Mouse (Mus musculus) limb, embryonic 12.5 days (tissue): ENCODE data around the gene Dcdc2a. TPM values are rescaled to one million over a fixed set of nuclear protein-coding genes. Genes with fewer than 3 reads are reported as not detected.
A peak's percentile ranks its signal among the peaks of the same experiment; 100 is the strongest.

Source experiments
- ATAC-seq: fragments of 200-750 bp; cut with Nextera tagmentation; 2 replicates; pipeline ENCODE4 v1.8.0; 2017; ENCODE audit warnings: low read depth, moderate TSS enrichment; ENCODE audit not compliant: insufficient number of reproducible peaks, insufficient read depth, low FRiP score, low TSS enrichment
- H3K27ac ChIP-seq: fragments of 300-500 bp; sonication (generic); 2 replicates; pipeline ENCODE4 v1.5.1; 2016; ENCODE audit warnings: mild to moderate bottlenecking, moderate library complexity
- H3K27me3 ChIP-seq: fragments of 300-500 bp; sonication (generic); 2 replicates; pipeline ENCODE4 v1.6.1; 2016; ENCODE audit warnings: mild to moderate bottlenecking, moderate library complexity
- H3K36me3 ChIP-seq: fragments of 300-500 bp; sonication (generic); 2 replicates; pipeline ENCODE4 v1.6.1; 2016; ENCODE audit warnings: mild to moderate bottlenecking, moderate library complexity
- H3K4me1 ChIP-seq: fragments of 300-500 bp; sonication (generic); replicated peaks from 2 replicates; pipeline ENCODE4 v1.6.1; 2016
- H3K4me2 ChIP-seq: fragments of 300-500 bp; sonication (generic); 2 replicates; pipeline ENCODE4 v1.6.1; 2016; ENCODE audit warnings: mild to moderate bottlenecking, moderate library complexity
- H3K4me3 ChIP-seq: fragments of 300-500 bp; sonication (generic); replicated peaks from 2 replicates; pipeline ENCODE4 v1.5.1; 2016; ENCODE audit warnings: mild to moderate bottlenecking
- H3K9ac ChIP-seq: fragments of 300-500 bp; sonication (generic); replicated peaks from 2 replicates; pipeline ENCODE4 v1.6.1; 2016; ENCODE audit warnings: mild to moderate bottlenecking, moderate library complexity
- H3K9me3 ChIP-seq: fragments of 300-500 bp; sonication (generic); 2 replicates; pipeline ENCODE4 v1.6.1; 2016; ENCODE audit warnings: mild to moderate bottlenecking, moderate library complexity
- WGBS: fragments of 180-500 bp; shearing (Covaris S2); methylation state at CpG from one replicate; pipeline ENCODE4 v1.1.7; 2016; 5-methylcytosine and 5-hydroxymethylcytosine counted together
- polyA plus RNA-seq: library from polyadenylated mRNA; unstranded; fragments of >200 nt; fragmentation: Nextera tagmentation; extraction: Ambion mirVana; gene quantifications from 2 replicates; pipeline ENCODE4 v1.2.1, GENCODE M21; 2016

Gene Dcdc2a
- polyA plus RNA-seq, result 1.4 and 2.1 TPM in 2 replicates

DNA sequence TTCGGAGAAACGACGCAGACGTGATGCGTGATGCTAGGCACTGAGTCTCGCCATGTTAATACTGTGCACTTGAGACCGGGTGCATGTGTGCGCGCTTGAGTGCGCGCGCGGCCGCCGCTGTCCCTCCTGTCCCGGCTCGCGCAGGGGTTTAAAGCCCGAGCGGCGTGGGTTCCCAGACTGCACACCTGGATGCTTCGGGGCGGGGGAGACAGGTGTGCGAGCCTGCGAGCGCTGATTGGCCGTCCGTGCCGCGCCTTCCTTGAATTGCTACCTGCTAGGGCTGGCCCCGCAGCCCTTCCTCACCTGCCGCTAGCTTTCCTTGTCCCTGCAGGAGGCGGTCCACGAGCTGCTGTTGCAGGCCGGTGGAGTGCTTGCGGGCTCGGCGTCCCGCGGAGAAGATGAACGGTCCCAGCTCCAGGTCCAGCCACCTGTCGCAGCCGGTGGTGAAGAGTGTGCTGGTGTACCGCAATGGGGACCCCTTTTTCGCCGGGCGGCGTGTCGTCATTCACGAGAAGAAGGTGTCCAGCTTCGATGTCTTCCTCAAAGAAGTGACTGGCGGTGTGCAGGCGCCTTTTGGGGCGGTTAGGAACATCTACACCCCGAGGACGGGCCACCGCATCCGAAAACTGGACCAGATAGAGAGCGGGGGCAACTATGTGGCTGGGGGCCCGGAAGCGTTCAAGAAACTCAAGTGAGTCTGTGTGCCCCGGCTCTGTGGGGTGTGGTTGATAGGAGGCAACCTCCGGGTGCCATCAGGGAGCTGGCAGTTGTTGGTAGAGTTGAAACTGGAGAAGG, at the start of gene Dcdc2a:
TSS of gene Dcdc2a (plus strand) at position 132 of the 795 bp plus-strand sequence.
- peak within 1 kb of the TSS; percentile 40 for H3K9ac ChIP-seq
- ATAC-seq, result peak; percentile 60; the same call in 1 of the 2 replicates
- peak within 1 kb of the TSS; percentile 54 for H3K4me3 ChIP-seq
- 3% methylated on average over 63 of the region's 63 CpGs for WGBS
- H3K27ac ChIP-seq, result no peak within 1 kb of the TSS
- H3K4me2 ChIP-seq, result peak within 1 kb of the TSS; percentile 92
- peaks cover 7% of the 10 kb centered on the region; the same call in 1 of the 2 replicates for H3K9me3 ChIP-seq
- H3K36me3 ChIP-seq, result no peaks in the 10 kb centered on the region
- H3K27me3 ChIP-seq, result peaks cover 52% of the 10 kb centered on the region
- H3K4me1 ChIP-seq, result peaks cover 14% of the 10 kb centered on the region

DNA sequence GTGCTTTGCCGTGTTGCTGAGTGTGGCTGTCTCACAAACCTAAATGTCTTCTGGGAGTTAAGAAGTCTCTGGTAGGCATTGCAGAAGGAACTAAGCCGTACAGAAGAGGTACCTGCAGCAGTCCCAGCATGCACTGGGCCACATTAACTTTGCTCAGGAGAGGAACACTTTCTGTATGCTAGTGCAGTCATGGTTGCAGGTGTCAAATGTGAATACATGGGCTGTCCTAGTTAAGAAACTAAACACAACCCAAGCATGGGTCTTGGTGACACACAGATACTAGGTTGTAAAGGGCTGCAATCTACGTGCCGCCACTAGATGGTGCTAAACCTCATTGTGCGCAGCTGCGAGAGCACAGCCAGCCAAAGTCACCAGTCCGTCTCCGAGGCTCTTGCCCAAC, 48.7 kb upstream of the Dcdc2a start:
- no peak for ATAC-seq
- WGBS, result 90% methylated on average over 8 of the region's 8 CpGs
- H3K4me2 ChIP-seq, result no peak overlapping the region

DNA sequence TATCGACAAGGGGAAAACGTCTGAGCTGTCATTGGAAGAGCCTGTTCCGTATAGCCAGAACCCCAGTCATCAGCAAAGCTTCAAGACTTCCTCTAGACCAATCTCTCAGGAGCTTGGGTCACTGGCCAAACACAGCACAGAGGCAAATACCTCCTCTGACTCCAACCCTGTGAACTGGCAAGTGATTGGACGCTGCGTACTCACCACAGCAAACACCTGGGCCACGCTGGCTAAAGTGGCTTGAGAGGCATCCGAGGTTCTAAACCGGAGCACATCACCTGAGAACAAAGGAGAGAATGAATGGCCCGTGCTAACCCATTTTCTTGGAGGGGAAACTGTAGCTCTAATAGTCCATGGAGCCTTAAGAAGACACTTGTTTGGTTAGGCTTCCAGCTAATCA, 37.5 kb upstream of the Dcdc2a start:
- no peaks in the 10 kb centered on the region for H3K9me3 ChIP-seq
- H3K4me2 ChIP-seq, result 0 out of 2 replicates have a peak overlapping the region, but pooled peaks have one; percentile 89
- no peak overlapping the region for H3K4me3 ChIP-seq
- ATAC-seq, result no peak
- no peak overlapping the region for H3K27ac ChIP-seq
- WGBS, result 92% methylated on average over 9 of the region's 9 CpGs
- H3K9ac ChIP-seq, result no peak overlapping the region
- H3K36me3 ChIP-seq, result peaks cover 10% of the 10 kb centered on the region; the same call in 1 of the 2 replicates
- H3K4me1 ChIP-seq, result peaks cover 13% of the 10 kb centered on the region
- no peaks in the 10 kb centered on the region for H3K27me3 ChIP-seq

More for the DNA sequence above, 48.7 kb upstream of the Dcdc2a start:
- Histone ChIP-seq H3K36me3 (peaks cover 42% of the 10 kb centered on the region), H3K27me3 (no peaks in the 10 kb centered on the region), H3K9me3 (peaks cover 5% of the 10 kb centered on the region; the same call in 1 of the 2 replicates), H3K9ac (no peak overlapping the region), H3K4me3 (no peak overlapping the region), H3K27ac (no peak overlapping the region), H3K4me1 (no peaks in the 10 kb centered on the region)

DNA sequence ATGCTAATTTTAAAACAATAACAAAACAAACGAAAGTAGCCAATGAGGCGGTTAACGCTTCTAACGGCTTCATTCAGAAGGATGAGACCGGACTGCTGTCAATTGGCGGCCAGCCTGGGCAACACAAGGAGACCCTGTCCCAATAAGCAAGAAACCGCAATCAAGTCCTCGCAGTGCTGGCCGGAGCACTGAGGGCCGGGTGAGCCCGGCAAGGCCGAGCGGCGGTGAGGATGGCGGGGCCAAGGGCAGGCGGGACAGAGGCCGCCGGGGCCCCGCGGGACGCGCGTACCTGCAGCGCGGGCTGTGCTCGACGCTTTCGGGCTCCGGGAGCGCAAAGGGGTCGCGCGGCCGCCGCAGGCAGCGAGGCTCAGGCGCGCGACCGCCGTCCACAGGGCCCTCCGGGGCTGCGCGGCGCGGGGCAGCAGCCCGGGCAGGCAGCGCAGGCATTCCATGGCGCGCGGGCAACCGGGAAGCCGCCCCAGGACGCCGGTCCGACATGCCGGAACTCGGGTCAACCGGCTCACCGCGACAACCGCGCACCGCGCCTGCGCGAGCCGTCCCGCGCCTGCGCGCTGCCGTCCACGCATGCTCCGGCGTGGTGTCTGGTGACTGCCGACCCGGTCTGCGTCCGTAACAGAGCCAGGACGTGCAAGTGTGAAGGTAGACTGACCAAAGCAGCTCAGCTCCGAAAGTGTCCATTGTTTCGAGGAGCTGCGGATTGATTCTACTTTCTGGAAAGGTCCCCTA, 35.8 kb upstream of the Dcdc2a start, which contains the start of gene Mrs2:
TSS of gene Mrs2 (minus strand) at position 587 of the 747 bp plus-strand sequence.
- 0 out of 2 replicates have a peak within 1 kb of the TSS, but pooled peaks have one; percentile 45 for H3K27ac ChIP-seq
- H3K4me1 ChIP-seq, result peaks cover 13% of the 10 kb centered on the region
- H3K4me3 ChIP-seq, result peak within 1 kb of the TSS; percentile 95
- H3K4me2 ChIP-seq, result peak within 1 kb of the TSS; percentile 89
- WGBS, result under 1% methylated on average over 83 of the region's 84 CpGs
- no peaks in the 10 kb centered on the region for H3K27me3 ChIP-seq
- H3K9ac ChIP-seq, result peak within 1 kb of the TSS; percentile 91
- H3K36me3 ChIP-seq, result peaks cover 10% of the 10 kb centered on the region; the same call in 1 of the 2 replicates
- peak; percentile 86 for ATAC-seq
- no peaks in the 10 kb centered on the region for H3K9me3 ChIP-seq

DNA sequence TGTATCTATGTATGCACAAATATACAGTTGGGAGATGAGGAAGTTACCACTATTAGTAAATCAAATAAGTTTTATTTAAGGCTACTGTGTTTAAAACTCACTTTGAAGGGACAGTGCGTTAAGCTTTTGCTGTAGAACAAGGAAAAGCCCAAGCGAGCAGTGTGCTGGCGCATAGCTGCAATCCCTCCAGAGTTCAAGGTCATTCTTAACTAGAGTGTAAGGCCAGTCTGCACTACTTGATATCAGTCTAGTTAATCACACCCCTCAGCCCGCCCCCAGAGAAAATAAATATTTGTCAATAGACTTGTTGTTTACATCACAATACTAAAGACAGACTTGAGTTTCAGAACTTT, 35.3 kb upstream of the Dcdc2a start:
- peaks cover 10% of the 10 kb centered on the region; the same call in 1 of the 2 replicates for H3K36me3 ChIP-seq
- H3K9me3 ChIP-seq, result no peaks in the 10 kb centered on the region
- H3K27me3 ChIP-seq, result no peaks in the 10 kb centered on the region
- H3K27ac ChIP-seq, result 0 out of 2 replicates have a peak overlapping the region, but pooled peaks have one; percentile 45
- H3K4me3 ChIP-seq, result peak overlapping the region; percentile 95
- 58% methylated on average over 4 of the region's 4 CpGs for WGBS
- ATAC-seq, result no peak
- peak overlapping the region; percentile 89 for H3K4me2 ChIP-seq
- H3K9ac ChIP-seq, result peak overlapping the region; percentile 91
- H3K4me1 ChIP-seq, result peaks cover 13% of the 10 kb centered on the region

DNA sequence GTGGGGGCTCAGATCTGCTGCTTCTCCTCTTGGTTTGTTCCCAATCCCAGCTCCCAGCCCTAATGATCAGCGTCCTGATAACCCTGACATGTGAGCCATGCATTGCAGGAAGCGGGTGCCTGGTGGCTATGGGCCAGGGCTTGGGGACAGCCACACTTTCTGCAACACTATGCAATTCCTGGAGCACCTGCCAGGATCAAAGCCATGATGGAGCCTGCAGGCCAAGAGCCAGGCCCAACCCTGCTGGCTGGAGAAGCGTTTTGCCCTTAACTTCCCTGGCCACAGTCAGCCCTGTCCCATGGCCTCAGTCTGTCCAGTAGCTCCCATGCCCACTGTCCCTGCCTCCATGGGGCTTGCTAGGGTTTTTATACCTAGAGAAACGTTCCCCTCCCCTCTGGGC, 33.4 kb upstream of the Dcdc2a start:
- Histone ChIP-seq H3K4me3 (no peak overlapping the region), H3K4me2 (no peak overlapping the region), H3K9ac (no peak overlapping the region), H3K4me1 (peaks cover 13% of the 10 kb centered on the region), H3K9me3 (no peaks in the 10 kb centered on the region), H3K27me3 (no peaks in the 10 kb centered on the region), H3K36me3 (no peaks in the 10 kb centered on the region), H3K27ac (no peak overlapping the region)
- 80% methylated on average over 4 of the region's 4 CpGs for WGBS
- no peak for ATAC-seq

DNA sequence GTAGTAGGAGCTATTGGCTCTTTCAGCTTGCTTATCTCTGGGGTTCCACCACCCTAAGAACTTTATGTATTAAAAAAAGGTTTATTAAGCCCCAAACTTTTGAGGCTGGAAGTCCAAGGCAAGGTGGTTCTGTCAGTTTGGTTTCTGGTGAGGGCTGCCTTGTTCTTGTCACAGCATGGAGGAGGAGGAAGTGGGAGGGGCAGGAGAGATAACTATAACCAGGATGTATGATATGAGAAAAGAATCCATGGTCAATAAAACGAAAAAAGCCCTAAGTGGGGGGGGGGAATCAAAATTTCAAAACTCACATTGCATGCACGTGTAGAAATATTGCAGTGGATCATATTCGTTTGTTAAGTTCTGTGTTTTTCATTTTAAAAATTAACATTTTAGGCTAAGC, 32.7 kb upstream of the Dcdc2a start:
- H3K36me3 ChIP-seq, result no peaks in the 10 kb centered on the region
- ATAC-seq, result no peak
- WGBS, result 71% methylated on average over 3 of the region's 3 CpGs
- no peak overlapping the region for H3K27ac ChIP-seq
- no peak overlapping the region for H3K9ac ChIP-seq
- H3K27me3 ChIP-seq, result no peaks in the 10 kb centered on the region
- no peak overlapping the region for H3K4me2 ChIP-seq
- no peaks in the 10 kb centered on the region for H3K9me3 ChIP-seq
- peaks cover 13% of the 10 kb centered on the region for H3K4me1 ChIP-seq
- H3K4me3 ChIP-seq, result no peak overlapping the region

DNA sequence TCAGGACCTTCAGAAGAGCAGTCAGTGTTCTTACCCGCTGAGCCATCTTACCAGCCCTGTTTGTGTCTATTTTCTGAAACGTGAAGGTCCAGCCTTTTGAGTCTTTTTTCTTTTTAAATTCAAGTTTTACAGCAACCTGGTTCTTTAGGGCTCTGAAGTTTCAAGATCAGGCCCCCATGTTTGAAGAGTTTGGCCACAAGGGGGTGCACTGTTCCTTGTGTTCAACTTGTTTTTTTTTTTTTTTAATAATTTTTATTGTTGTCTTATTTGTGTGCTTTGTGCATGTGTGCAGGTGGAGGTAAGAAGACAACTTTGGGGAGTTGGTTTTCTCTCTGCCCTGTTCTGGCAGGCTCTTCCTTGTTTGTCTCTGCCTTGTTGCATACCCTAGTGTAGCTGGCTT, 31.1 kb upstream of the Dcdc2a start:
- 27% methylated on average over 2 of the region's 2 CpGs for WGBS
- Histone ChIP-seq H3K4me2 (no peak overlapping the region), H3K4me3 (no peak overlapping the region), H3K4me1 (no peaks in the 10 kb centered on the region), H3K27ac (no peak overlapping the region), H3K27me3 (no peaks in the 10 kb centered on the region), H3K9me3 (no peaks in the 10 kb centered on the region), H3K9ac (no peak overlapping the region), H3K36me3 (no peaks in the 10 kb centered on the region)
- no peak for ATAC-seq

DNA sequence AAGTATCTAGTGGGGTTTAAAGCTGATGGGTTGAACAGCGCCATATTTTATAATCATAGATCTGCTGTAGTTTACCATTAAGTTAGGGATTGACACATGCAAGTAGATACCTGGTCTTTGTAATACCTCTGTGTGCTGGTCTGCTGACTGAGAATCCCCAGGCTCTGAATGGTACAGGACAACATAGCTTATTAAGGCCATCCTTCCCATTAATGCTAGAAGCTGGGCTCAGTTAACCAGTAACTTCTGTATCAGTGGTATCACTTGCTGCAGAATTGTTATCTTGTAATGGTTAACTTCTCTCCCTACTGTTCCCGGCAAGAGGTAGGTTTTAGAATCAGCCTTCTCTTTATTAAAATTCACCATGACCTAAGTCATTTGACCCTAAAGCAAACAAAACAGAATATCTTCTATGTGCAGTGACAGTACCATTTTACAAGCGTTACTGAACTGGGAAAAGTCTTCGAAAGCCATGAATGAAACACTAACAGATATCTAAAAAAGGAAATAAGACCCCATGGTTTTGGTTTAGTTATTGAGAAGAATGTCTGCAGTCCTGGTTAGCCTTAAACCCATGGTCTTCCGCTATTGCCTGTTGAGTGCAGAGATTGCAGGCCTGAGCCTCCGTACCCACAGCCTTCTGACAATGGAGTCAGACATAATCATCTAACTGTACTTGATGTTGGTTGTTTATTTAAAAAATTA, 29.2 kb upstream of the Dcdc2a start:
- no peak for ATAC-seq
- no peaks in the 10 kb centered on the region for H3K27me3 ChIP-seq
- H3K4me3 ChIP-seq, result no peak overlapping the region
- H3K4me1 ChIP-seq, result no peaks in the 10 kb centered on the region
- no peaks in the 10 kb centered on the region for H3K36me3 ChIP-seq
- WGBS, result 91% methylated on average over 6 of the region's 6 CpGs
- no peak overlapping the region for H3K4me2 ChIP-seq
- H3K9ac ChIP-seq, result no peak overlapping the region
- no peak overlapping the region for H3K27ac ChIP-seq
- H3K9me3 ChIP-seq, result no peaks in the 10 kb centered on the region

DNA sequence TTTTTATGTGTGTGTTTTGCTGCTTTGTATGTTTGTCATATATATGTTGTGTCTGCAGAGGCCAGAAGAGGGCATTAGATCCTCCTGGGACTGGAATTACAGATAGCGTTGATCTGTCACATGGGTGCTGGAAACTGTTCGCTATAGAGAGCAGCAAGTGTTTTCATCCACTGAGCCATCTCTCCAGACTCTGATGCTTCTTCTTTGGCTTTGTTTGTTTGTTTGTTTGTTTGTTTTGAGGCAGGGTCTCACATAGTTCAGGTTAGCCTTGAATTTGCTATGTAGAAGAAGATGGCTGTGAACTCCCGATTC, 28.7 kb upstream of the Dcdc2a start:
- no peaks in the 10 kb centered on the region for H3K4me1 ChIP-seq
- no peak for ATAC-seq

DNA sequence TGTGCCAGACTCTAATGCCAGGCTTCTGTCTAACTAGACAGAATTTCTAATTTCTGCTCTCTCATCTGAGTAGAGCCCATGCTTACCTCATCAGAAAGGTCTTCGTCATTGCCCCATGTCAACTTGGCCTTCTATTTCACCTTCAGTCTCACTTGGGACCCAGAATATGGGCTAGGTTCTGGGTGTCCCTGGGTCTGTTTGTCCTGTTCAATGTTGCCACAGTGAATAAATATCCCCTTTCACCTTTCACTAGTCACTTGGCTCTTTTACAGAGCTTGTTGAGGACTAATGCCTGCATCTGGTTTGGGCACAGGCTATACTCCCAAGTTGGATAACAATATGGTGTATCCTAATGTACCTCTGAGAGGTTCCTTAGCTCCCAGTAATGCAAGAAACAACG, 16.3 kb upstream of the Dcdc2a start:
- H3K9me3 ChIP-seq, result no peaks in the 10 kb centered on the region
- H3K27ac ChIP-seq, result no peak overlapping the region
- H3K4me2 ChIP-seq, result no peak overlapping the region
- H3K9ac ChIP-seq, result no peak overlapping the region
- no peaks in the 10 kb centered on the region for H3K4me1 ChIP-seq
- no peaks in the 10 kb centered on the region for H3K36me3 ChIP-seq
- 71% methylated on average over 2 of the region's 2 CpGs for WGBS
- no peak overlapping the region for H3K4me3 ChIP-seq
- no peak for ATAC-seq
- H3K27me3 ChIP-seq, result no peaks in the 10 kb centered on the region

More for the DNA sequence above, 28.7 kb upstream of the Dcdc2a start:
- H3K27ac ChIP-seq, result no peak overlapping the region
- H3K4me2 ChIP-seq, result no peak overlapping the region
- H3K9ac ChIP-seq, result no peak overlapping the region
- no peaks in the 10 kb centered on the region for H3K9me3 ChIP-seq
- H3K27me3 ChIP-seq, result no peaks in the 10 kb centered on the region
- H3K36me3 ChIP-seq, result no peaks in the 10 kb centered on the region
- H3K4me3 ChIP-seq, result no peak overlapping the region
- WGBS, result 69% methylated on average over 3 of the region's 3 CpGs
